Mouse (Mus musculus): ENCODE results near the gene Mbd6.

GRCm38 (mm10) chr10:127295986-127296794, 7.4 kb upstream of the Mbd6 start:
- no peak for TF ChIP-seq CTCF (IDR thresholded peaks at IDR 0.05; ENCODE audit: low read depth, low read length)
- TF ChIP-seq POLR2A (IDR thresholded peaks at IDR 0.05; ENCODE audit: extremely low read depth, insufficient read depth, low read length) = no peak

All from liver, adult 2 months (tissue).